ENCODE assay signal across 16 mouse cellular contexts in the genomic region with DNA sequence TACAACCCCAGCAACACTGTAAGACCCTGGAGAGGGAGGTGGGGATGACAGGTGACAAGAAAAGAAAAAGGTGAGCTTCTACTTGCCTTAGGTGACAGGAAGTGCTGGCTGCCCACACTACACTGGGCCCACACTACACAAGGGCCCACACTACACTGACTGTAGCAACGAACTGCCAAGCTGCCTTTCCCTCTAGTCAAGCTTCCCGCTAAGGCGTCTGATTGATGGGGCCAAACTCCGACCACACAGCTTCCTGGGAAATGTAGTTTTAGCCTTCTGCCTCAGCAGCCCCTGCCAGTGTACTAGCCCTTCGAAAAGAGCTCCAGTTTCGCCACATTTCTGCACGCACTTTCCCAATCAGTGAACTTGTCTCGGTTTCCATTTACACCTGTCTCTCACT. TPM values are rescaled to one million over a fixed set of nuclear protein-coding genes. Genes with fewer than 3 reads are reported as not detected.
DNase-seq lines count a peak whose midpoint lies in the region; ATAC-seq and TF ChIP-seq lines count a peak whose summit lies in the region.
"Had no signal": no experiment of that assay in that cellular context is flagged by ENCODE, and none has a peak within 500 bp of the region (broad histone marks: within the 10 kb centered on the region; RNA-seq: fewer than 3 reads in every experiment).

No protein-coding gene starts in this region.

- H3K9me3 ChIP-seq in hindbrain, embryonic 11.5 days (ENCODE audit: control insufficient read depth, low read length) = no peaks in the 10 kb centered on the region
- peaks cover 4% of the 10 kb centered on the region; the same call in 1 of the 2 replicates for H3K9me3 ChIP-seq in hindbrain, embryonic 10.5 days
- no peaks in the 10 kb centered on the region for H3K9me3 ChIP-seq in MEL (replicated peaks; ENCODE audit: insufficient read depth, low read length)
- H3K9me3 ChIP-seq in forebrain, embryonic 15.5 days = no peaks in the 10 kb centered on the region
- no peaks in the 10 kb centered on the region for H3K9me3 ChIP-seq in midbrain, embryonic 14.5 days (ENCODE audit: control insufficient read depth, low read length)

- no peak for TF ChIP-seq RAD21 in MEL (IDR thresholded peaks at IDR 0.05; ENCODE audit: low read depth, low read length)

- no peak overlapping the region for H3K4me3 ChIP-seq in hindbrain, embryonic 11.5 days (ENCODE audit: low read depth, low read length)
- no peak overlapping the region for H3K4me3 ChIP-seq in hindbrain, embryonic 10.5 days
- H3K4me3 ChIP-seq in MEL (ENCODE audit: control insufficient read depth in 1 of 2, insufficient read depth in 1 of 2, low read depth in 2 of 2, low read length in 2 of 2) = no peak overlapping the region
- no peak overlapping the region for H3K4me3 ChIP-seq in forebrain, embryonic 15.5 days
- H3K4me3 ChIP-seq in midbrain, embryonic 14.5 days (replicated peaks; ENCODE audit: low read depth, low read length) = no peak overlapping the region

- no peaks in the 10 kb centered on the region for H3K36me3 ChIP-seq in hindbrain, embryonic 11.5 days (ENCODE audit: control insufficient read depth, insufficient read depth, low read length)
- no peaks in the 10 kb centered on the region for H3K36me3 ChIP-seq in hindbrain, embryonic 10.5 days
- no peaks in the 10 kb centered on the region for H3K36me3 ChIP-seq in MEL (ENCODE audit: control insufficient read depth in 1 of 2, insufficient read depth in 2 of 2, low read length in 2 of 2)
- H3K36me3 ChIP-seq in forebrain, embryonic 15.5 days = no peaks in the 10 kb centered on the region
- H3K36me3 ChIP-seq in midbrain, embryonic 14.5 days (ENCODE audit: control insufficient read depth, insufficient read depth, low read length) = 0 out of 2 replicates have a peak, but pooled peaks cover 3% of the 10 kb centered on the region

- ATAC-seq in hindbrain, embryonic 11.5 days (ENCODE audit: low FRiP score) = peak; percentile 60
- peak; percentile 27 for ATAC-seq in forebrain, embryonic 15.5 days (replicated peaks)
- peak; percentile 32 for ATAC-seq in midbrain, embryonic 14.5 days (ENCODE audit: low FRiP score, low TSS enrichment)

- H3K79me2 ChIP-seq in MEL (ENCODE audit: control insufficient read depth, insufficient read depth, low read length, poor library complexity) = no peaks in the 10 kb centered on the region

- no peak overlapping the region for H3K9ac ChIP-seq in hindbrain, embryonic 11.5 days (ENCODE audit: low read depth, low read length)
- H3K9ac ChIP-seq in MEL (ENCODE audit: control insufficient read depth, low read depth, low read length, poor library complexity, severe bottlenecking) = no peak overlapping the region
- no peak overlapping the region for H3K9ac ChIP-seq in forebrain, embryonic 15.5 days (replicated peaks)
- H3K9ac ChIP-seq in midbrain, embryonic 14.5 days (replicated peaks; ENCODE audit: low read length) = no peak overlapping the region

- H3K4me1 ChIP-seq in hindbrain, embryonic 11.5 days (replicated peaks; ENCODE audit: control insufficient read depth, insufficient read depth, low read length) = peaks cover 5% of the 10 kb centered on the region; the same call in 1 of the 2 replicates
- peaks cover 29% of the 10 kb centered on the region for H3K4me1 ChIP-seq in hindbrain, embryonic 10.5 days (replicated peaks)
- 0 out of 4 replicates have a peak, but pooled peaks cover 0 to 5% of the 10 kb centered on the region in 2 experiments for H3K4me1 ChIP-seq in MEL (ENCODE audit: control insufficient read depth in 1 of 2, insufficient read depth in 2 of 2, low read length in 2 of 2)
- H3K4me1 ChIP-seq in forebrain, embryonic 15.5 days = peaks cover 13% of the 10 kb centered on the region
- H3K4me1 ChIP-seq in midbrain, embryonic 14.5 days (ENCODE audit: control insufficient read depth, insufficient read depth, low read length) = peaks cover 19% of the 10 kb centered on the region

- TF ChIP-seq POLR2A in MEL (IDR thresholded peaks at IDR 0.05; ENCODE audit: control insufficient read depth in 1 of 2, insufficient read depth in 1 of 2, low read depth in 1 of 2, low read length in 2 of 2, poor library complexity in 1 of 2) = no peak

- no peak for TF ChIP-seq CTCF in MEL (IDR thresholded peaks at IDR 0.05 in 2 of 3, conservative IDR thresholded peaks at IDR 0.05 in 1 of 3; ENCODE audit: control insufficient read depth in 1 of 3, insufficient read depth in 1 of 3, low read depth in 2 of 3, low read length in 3 of 3, poor library complexity in 1 of 3, severe bottlenecking in 1 of 3)

- 7% methylated on average over 8 of the region's 8 CpGs for WGBS in hindbrain, embryonic 11.5 days
- 10% methylated on average over 8 of the region's 8 CpGs for WGBS in hindbrain, embryonic 10.5 days
- 12% methylated on average over 8 of the region's 8 CpGs for WGBS in forebrain, embryonic 15.5 days
- WGBS in midbrain, embryonic 14.5 days = 15% methylated on average over 8 of the region's 8 CpGs

- no peak overlapping the region for H3K4me2 ChIP-seq in hindbrain, embryonic 11.5 days (replicated peaks; ENCODE audit: low read depth, low read length)
- H3K4me2 ChIP-seq in forebrain, embryonic 15.5 days (replicated peaks) = no peak overlapping the region
- no peak overlapping the region for H3K4me2 ChIP-seq in midbrain, embryonic 14.5 days (ENCODE audit: low read length)

- no peak overlapping the region for H3K27ac ChIP-seq in hindbrain, embryonic 11.5 days (ENCODE audit: low read depth, low read length)
- no peak overlapping the region for H3K27ac ChIP-seq in hindbrain, embryonic 10.5 days
- no peak overlapping the region for H3K27ac ChIP-seq in MEL (ENCODE audit: control insufficient read depth, low read depth, low read length)
- no peak overlapping the region for H3K27ac ChIP-seq in forebrain, embryonic 15.5 days (replicated peaks)
- H3K27ac ChIP-seq in midbrain, embryonic 14.5 days (replicated peaks; ENCODE audit: low read depth, low read length) = no peak overlapping the region

- H3K27me3 ChIP-seq in hindbrain, embryonic 11.5 days (ENCODE audit: control insufficient read depth, insufficient read depth, low read length) = peaks cover 2% of the 10 kb centered on the region
- H3K27me3 ChIP-seq in hindbrain, embryonic 10.5 days (ENCODE audit: insufficient read depth, poor library complexity, severe bottlenecking) = peaks cover 38% of the 10 kb centered on the region
- peaks cover 8 to 15% of the 10 kb centered on the region in 2 experiments for H3K27me3 ChIP-seq in MEL (ENCODE audit: control insufficient read depth in 1 of 2, insufficient read depth in 2 of 2, low read length in 2 of 2)
- no peaks in the 10 kb centered on the region for H3K27me3 ChIP-seq in forebrain, embryonic 15.5 days
- H3K27me3 ChIP-seq in midbrain, embryonic 14.5 days (ENCODE audit: control insufficient read depth, insufficient read depth, low read length) = no peaks in the 10 kb centered on the region

- DNase-seq in hindbrain, embryonic 11.5 days (ENCODE audit: low spot score) = peak; percentile 53
- no peak for DNase-seq in hindbrain, embryonic 10.5 days (ENCODE audit: low spot score)
- DNase-seq in MEL (ENCODE audit: low read depth, low spot score) = no peak
- DNase-seq in midbrain, embryonic 14.5 days = peak; percentile 64
- no peak for DNase-seq in left cerebral cortex, adult 11 months (ENCODE audit: low spot score)
- no peak for DNase-seq in c-Kit-positive CD71-positive TER-119-positive erythroid progenitor cells, embryonic 14.5 days (ENCODE audit: low spot score)
- DNase-seq in right cerebral cortex, postnatal 36 days (ENCODE audit: low spot score in 2 of 2) = no peak
- DNase-seq: cerebellum, adult 8-10 months; kidney, postnatal 36 days; thymus, adult 18-20 months had no signal

- TF ChIP-seq EP300 in MEL (IDR thresholded peaks at IDR 0.05; ENCODE audit: low read depth in 1 of 2, low read length in 2 of 2) = no peak

RNA-seq across cellular contexts. Expression of a gene that starts 19.6 kb away (rescaled TPM):
- 0.46 TPM in 1 of 2 replicates, not detected in the other for polyA plus RNA-seq in hindbrain, embryonic 11.5 days (2014; fragmentation: Nextera tagmentation; extraction: Ambion mirVana)
- polyA plus RNA-seq in hindbrain, embryonic 10.5 days (2016; fragmentation: Nextera tagmentation; extraction: Ambion mirVana) = 0.09 TPM in 1 of 2 replicates, not detected in the other
- not detected in 2 replicates for total RNA-seq in MEL (2012; rRNA removed)
- not detected for polyA plus RNA-seq in MEL (2012; ENCODE audit: insufficient read depth in 1 of 2, insufficient read length in 2 of 2, low read depth in 1 of 2, low replicate concordance in 2 of 2, missing spikeins in 1 of 2)
- 0.60 and 1.2 TPM in 2 replicates for polyA plus RNA-seq in forebrain, embryonic 15.5 days (2015; fragmentation: Nextera tagmentation; extraction: Ambion mirVana)
- 0.58 and 0.86 TPM in 2 replicates for polyA plus RNA-seq in midbrain, embryonic 14.5 days (2014; fragmentation: Nextera tagmentation; extraction: Ambion mirVana)
- total RNA-seq: adrenal gland, postnatal 36 days; heart, postnatal 25 days; liver, adult 2 months had no signal
- polyA plus RNA-seq: gonadal fat pad, adult 2 months; liver, adult 2 months had no signal

RNA-seq across cellular contexts. Expression of a gene that starts 23.4 kb away (rescaled TPM):
- 4.6 TPM in 2 replicates for polyA plus RNA-seq in hindbrain, embryonic 11.5 days (2014; fragmentation: Nextera tagmentation; extraction: Ambion mirVana)
- polyA plus RNA-seq in hindbrain, embryonic 10.5 days (2016; fragmentation: Nextera tagmentation; extraction: Ambion mirVana) = 4.1 and 5.0 TPM in 2 replicates
- total RNA-seq in MEL (2012; rRNA removed) = 0.95 and 1.2 TPM in 2 replicates
- 1 to 10 TPM in 1 of 2 experiments, not detected in 1; 6.5 TPM for polyA plus RNA-seq in MEL (2012; ENCODE audit: insufficient read depth in 1 of 2, insufficient read length in 2 of 2, low read depth in 1 of 2, low replicate concordance in 2 of 2, missing spikeins in 1 of 2)
- polyA plus RNA-seq in forebrain, embryonic 15.5 days (2015; fragmentation: Nextera tagmentation; extraction: Ambion mirVana) = 4.4 and 5.5 TPM in 2 replicates
- polyA plus RNA-seq in midbrain, embryonic 14.5 days (2014; fragmentation: Nextera tagmentation; extraction: Ambion mirVana) = 4.2 and 4.8 TPM in 2 replicates

RNA-seq across cellular contexts. Expression of a gene that starts 36.2 kb away (rescaled TPM):
- 25.2 and 26.0 TPM in 2 replicates for polyA plus RNA-seq in hindbrain, embryonic 11.5 days (2014; fragmentation: Nextera tagmentation; extraction: Ambion mirVana)
- 23.2 and 31.1 TPM in 2 replicates for polyA plus RNA-seq in hindbrain, embryonic 10.5 days (2016; fragmentation: Nextera tagmentation; extraction: Ambion mirVana)
- total RNA-seq in MEL (2012; rRNA removed) = 27.8 and 33.1 TPM in 2 replicates
- polyA plus RNA-seq in MEL (2012; ENCODE audit: insufficient read depth in 1 of 2, insufficient read length in 2 of 2, low read depth in 1 of 2, low replicate concordance in 2 of 2, missing spikeins in 1 of 2) = 10 to 100 TPM in 1 of 2 experiments, not detected in 1; 41.1 TPM
- 35.4 and 36.7 TPM in 2 replicates for polyA plus RNA-seq in forebrain, embryonic 15.5 days (2015; fragmentation: Nextera tagmentation; extraction: Ambion mirVana)
- polyA plus RNA-seq in midbrain, embryonic 14.5 days (2014; fragmentation: Nextera tagmentation; extraction: Ambion mirVana) = 30.8 and 34.2 TPM in 2 replicates

RNA-seq across cellular contexts. Expression of a gene that starts 41.9 kb away (rescaled TPM):
- 12.7 and 18.0 TPM in 2 replicates for polyA plus RNA-seq in hindbrain, embryonic 11.5 days (2014; fragmentation: Nextera tagmentation; extraction: Ambion mirVana)
- polyA plus RNA-seq in hindbrain, embryonic 10.5 days (2016; fragmentation: Nextera tagmentation; extraction: Ambion mirVana) = 3.5 and 7.3 TPM in 2 replicates
- total RNA-seq in MEL (2012; rRNA removed) = 0.03 and 0.04 TPM in 2 replicates
- under 1 TPM in 1 of 2 experiments, not detected in 1; 0.22 TPM for polyA plus RNA-seq in MEL (2012; ENCODE audit: insufficient read depth in 1 of 2, insufficient read length in 2 of 2, low read depth in 1 of 2, low replicate concordance in 2 of 2, missing spikeins in 1 of 2)
- 17.6 and 18.0 TPM in 2 replicates for polyA plus RNA-seq in forebrain, embryonic 15.5 days (2015; fragmentation: Nextera tagmentation; extraction: Ambion mirVana)
- polyA plus RNA-seq in midbrain, embryonic 14.5 days (2014; fragmentation: Nextera tagmentation; extraction: Ambion mirVana) = 18.6 and 20.7 TPM in 2 replicates

RNA-seq across cellular contexts. Expression of a gene that starts 55.7 kb away (rescaled TPM):
- not detected in 2 replicates for polyA plus RNA-seq in hindbrain, embryonic 11.5 days (2014; fragmentation: Nextera tagmentation; extraction: Ambion mirVana)
- polyA plus RNA-seq in hindbrain, embryonic 10.5 days (2016; fragmentation: Nextera tagmentation; extraction: Ambion mirVana) = 0.07 TPM in 1 of 2 replicates, not detected in the other
- not detected in 2 replicates for total RNA-seq in MEL (2012; rRNA removed)
- polyA plus RNA-seq in MEL (2012; ENCODE audit: insufficient read depth in 1 of 2, insufficient read length in 2 of 2, low read depth in 1 of 2, low replicate concordance in 2 of 2, missing spikeins in 1 of 2) = not detected
- polyA plus RNA-seq in forebrain, embryonic 15.5 days (2015; fragmentation: Nextera tagmentation; extraction: Ambion mirVana) = 0.18 TPM in 1 of 2 replicates, not detected in the other
- not detected in 2 replicates for polyA plus RNA-seq in midbrain, embryonic 14.5 days (2014; fragmentation: Nextera tagmentation; extraction: Ambion mirVana)
- total RNA-seq: adrenal gland, postnatal 36 days; heart, postnatal 25 days; left cerebral cortex, adult 8-10 months had no signal

Comparison
In these comparisons a context has a peak if more than half of its experiments do, and no peak if none do; other contexts are left out.
1. DNase-seq: peak in hindbrain, embryonic 11.5 days (single experiment) and midbrain, embryonic 14.5 days (single experiment); none in hindbrain, embryonic 10.5 days (single experiment), MEL (single experiment), left cerebral cortex, adult 11 months (single experiment), c-Kit-positive CD71-positive TER-119-positive erythroid progenitor cells, embryonic 14.5 days (single experiment) and right cerebral cortex, postnatal 36 days (0 of 2).
2. Peak in every context shown above with its lines, with median percentiles within 50 percentile points of each other: ATAC-seq.